Mouse (Mus musculus) heart, postnatal 36 days (tissue): ENCODE measurements around the gene Lhfpl5. TPM values are rescaled to one million over a fixed set of nuclear protein-coding genes. Genes with fewer than 3 reads are reported as not detected.

Experiments
- DNase-seq, 2 experiments: peaks; one replicate each; pipeline ENCODE4 v3.0.0; 2021 to 2022
- intact Hi-C: fragments of 180-260 bp; cut with DNase I; formaldehyde crosslinking; loops from one replicate; pipeline ENCODE4 v1.15.1; 2025
- total RNA-seq, 2 experiments: library from RNA; stranded (reverse); gene quantifications; 2 replicates each; pipeline ENCODE4 v1.2.3; 2021

Gene Lhfpl5
- total RNA-seq, 2 experiments from 2014 or later: not detected

DNA sequence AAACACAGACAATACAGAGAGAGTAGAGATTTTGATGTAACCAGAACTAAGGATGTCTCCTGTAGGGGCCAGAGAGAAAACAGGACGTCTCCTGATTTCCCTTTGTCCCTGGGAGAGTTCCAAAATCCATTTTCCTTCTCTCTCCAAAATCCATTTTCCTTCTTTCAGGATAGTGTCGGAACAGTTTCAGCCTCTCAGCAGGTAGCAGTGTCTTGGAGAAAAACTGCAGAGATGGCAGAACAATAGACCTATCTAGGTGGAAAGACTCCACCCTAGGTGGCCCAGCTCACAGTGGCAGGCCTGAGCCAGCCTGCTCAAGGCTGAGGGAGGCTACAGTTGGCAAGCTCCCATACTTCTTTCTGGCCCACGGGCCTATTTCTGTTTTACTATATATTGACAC, 7.9 kb upstream of the Lhfpl5 start:
- intact Hi-C loops: no loop called here
- DNase-seq: no peak

DNA sequence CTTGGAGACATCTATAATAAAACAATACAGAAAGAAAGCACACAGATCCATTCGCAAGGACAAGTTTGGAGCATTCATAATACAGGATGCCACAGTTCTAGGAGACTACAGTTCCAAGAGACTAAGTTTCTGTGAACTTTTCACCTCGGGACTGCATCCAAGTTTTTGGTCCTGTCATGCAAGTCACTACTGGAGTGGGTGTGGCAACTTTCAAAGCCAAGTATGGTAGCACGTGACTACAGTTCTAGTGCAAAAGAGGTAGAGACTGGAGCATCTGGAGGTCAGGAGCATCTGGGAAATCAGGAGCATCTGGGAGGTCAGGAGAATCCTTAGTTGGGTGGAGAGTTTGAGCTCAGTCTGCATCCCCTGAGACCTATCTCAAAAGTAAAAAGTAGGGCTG, 3.6 kb upstream of the Lhfpl5 start:
- intact Hi-C loops: no loop called here
- no peak for DNase-seq

DNA sequence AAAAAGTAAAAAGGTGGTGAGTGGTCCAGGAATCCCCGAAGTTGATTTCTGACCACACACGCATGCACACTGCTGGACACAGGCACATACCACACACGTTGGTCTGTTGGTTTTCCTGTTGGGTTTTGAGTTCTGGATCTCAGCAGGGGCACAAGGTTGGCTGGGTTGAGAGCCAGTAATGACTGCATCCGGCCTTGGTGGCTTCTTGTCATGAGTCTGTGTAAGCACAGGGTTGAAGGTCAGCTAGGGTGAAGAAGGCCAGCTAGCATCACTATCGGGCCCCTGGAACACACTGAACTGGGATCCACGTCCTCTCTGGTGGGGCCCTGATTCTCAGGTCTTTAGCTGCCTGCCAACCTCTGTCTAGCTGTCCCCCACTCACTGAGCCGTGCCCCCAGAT, 2.9 kb upstream of the Lhfpl5 start:
- intact Hi-C loops: no loop called here

DNA sequence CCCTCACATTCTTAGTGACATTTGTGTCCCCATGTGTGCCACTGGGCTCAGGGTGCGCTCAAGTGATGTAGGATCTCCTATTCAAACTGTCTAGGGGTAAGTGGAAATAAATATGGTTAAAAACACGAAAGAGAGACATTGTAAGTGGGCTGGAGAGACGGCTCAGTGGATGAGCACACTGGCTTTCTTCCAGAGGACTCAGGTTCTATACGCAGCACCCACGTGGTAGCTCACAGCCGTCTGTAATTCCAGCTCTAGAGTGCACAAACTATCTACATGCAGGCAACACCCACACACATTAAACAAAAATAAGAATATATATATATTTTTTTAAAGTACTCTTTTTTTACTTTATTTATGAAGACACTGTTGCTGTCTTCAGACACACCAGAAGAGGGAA, 2.5 kb upstream of the Lhfpl5 start:
- intact Hi-C loops: no loop called here
- no peak for DNase-seq

More for the DNA sequence above, 2.9 kb upstream of the Lhfpl5 start:
- DNase-seq: no peak

DNA sequence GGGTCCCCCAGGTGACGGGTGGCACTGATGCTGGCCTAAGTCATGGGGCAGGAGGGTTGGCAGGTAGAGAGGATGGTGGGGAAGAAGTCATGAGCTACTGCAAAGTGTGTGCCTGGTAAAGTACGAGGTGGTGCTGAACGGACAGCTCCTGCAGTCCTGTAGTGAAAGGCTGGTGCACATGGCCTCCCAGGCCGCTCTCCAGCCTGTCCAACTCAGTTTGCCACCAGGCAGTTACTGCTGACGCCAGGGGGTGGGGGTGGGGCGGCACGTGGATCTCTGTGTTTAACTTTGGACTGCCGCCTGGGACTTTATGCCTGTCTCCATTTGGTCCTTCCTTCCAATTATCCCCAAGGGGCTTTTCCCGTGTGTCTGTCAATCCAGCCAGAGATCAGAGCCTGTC, 5.0 kb downstream of the Lhfpl5 start:
- peak; percentile 52 to 60 for DNase-seq
- intact Hi-C loops: no loop called here

DNA sequence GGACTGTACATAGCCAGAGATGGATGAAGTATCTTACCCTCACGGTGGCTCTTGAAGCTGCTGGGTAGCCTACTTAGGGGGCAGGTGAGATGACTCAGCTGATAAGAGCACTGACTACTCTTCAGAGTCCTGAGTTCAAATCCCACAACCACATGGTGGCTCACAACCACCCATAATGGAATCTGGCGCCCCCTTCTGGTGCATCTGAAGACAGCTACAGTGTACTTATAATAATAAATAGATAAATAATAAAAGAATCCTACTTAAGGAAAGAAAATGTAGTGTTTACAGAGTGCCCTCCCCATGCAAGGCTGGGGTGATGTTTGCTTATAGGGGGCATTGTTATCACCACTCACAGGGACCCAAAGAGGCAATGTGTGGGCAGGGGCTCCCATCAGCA, 5.6 kb downstream of the Lhfpl5 start:
- no peak for DNase-seq

DNA sequence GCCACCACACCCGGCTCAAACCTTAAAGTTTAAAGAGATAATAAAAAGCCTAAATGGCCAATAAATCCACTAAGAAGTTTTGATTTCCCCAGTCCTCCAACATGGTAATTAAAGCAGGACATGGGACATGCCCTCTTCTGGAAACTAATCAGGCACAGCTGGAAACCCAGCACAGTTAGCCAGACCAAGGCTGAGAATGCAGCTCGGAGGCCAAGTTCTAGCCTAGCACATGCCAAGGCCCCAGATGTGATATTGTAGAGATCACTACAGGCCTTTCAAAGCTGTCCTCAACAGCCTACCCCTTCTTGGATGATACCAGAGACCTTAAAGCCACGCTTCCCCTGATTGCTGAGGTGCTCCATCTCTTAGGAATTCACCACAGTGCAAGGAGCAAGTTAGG, 11.1 kb downstream of the Lhfpl5 start:
- intact Hi-C loops: no loop called here
- no peak for DNase-seq

More for the DNA sequence above, 5.6 kb downstream of the Lhfpl5 start:
- intact Hi-C loops: no loop called here

DNA sequence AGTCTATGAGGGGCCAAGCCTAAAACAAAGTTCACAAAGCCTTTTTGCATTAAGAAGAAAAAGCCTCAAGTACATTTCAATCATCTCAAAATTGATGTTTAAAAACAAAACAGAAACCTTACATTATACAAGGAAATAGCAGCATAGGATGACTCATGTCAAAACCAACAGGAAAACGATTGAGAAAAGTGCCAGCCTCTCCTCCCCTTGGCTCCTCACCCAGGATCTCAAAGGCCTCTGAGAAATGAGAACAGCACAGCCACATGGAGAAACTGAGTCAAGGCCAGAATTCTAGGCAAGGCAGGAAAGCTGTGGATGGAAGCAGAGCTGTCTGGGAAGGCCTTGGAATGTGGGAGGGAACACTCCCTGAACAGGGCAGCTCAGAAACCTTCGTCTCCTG, 13.2 kb downstream of the Lhfpl5 start:
- intact Hi-C loops: no loop called here
- DNase-seq: no peak

DNA sequence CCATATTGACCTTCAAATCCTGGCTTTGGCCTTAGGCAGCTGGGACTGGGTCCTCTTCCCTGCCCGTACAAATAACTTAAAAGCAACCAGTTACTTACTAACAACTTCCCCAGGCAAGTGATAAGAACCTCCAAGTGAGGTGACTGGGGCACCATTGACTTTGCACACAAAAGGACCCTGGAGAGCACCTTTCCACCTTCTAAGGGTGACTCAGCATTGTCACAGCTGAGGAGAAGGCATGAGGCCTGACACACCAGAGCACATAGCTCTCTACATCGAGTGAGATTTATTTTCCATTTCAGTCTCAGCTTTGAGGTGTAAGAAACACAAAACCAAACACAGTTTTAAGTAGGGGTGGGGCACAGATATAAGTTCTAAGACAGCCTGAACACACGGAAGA, 15.2 kb downstream of the Lhfpl5 start:
- no peak for DNase-seq
- intact Hi-C loops: no loop called here

DNA sequence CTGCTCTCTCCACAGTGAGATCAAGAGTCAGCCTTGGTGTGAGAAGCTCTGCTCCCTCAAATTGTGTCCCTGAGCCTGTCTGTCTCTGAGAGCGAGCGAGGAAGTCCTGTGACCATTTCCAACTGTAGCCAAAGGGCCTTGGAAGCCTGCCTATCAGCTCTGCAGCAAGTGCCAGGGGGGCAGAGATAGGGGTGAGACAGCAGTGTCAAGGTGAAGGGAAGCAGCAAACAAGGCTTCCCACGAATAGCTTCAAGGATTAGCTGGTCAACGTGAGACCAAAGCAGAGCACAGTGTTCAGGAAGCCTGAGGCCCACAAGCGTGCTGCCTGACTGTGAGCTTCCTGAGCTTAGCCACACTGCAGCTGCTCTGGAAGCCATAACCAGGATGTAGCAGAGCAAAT, 16.0 kb downstream of the Lhfpl5 start:
- peak; percentile 49 to 61 for DNase-seq
- intact Hi-C loops: no loop called here

DNA sequence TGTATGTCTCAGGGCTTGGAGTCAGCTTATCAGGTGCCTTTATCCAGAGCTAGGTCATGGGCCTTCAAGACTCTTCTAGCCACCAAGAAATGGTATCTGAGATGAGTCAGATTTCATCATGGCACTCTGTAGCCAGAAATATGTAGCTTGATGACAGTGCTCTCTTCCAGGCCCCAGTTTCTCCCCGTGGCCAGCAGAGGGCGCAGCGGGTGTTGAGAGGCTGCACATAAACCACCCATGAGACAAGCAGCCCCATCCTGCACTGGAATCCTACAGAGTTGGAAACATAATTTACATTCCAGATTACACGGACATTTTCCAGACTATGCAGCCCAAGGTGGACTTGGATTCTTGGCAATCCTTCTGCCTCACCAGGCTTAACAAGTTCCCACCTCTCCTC, 17.6 kb downstream of the Lhfpl5 start:
- intact Hi-C loops: loop anchor here (1.0 to 2.0 kb wide), 2 partner anchors 28 to 55 kb away; no protein-coding TSS in a partner anchor

DNA sequence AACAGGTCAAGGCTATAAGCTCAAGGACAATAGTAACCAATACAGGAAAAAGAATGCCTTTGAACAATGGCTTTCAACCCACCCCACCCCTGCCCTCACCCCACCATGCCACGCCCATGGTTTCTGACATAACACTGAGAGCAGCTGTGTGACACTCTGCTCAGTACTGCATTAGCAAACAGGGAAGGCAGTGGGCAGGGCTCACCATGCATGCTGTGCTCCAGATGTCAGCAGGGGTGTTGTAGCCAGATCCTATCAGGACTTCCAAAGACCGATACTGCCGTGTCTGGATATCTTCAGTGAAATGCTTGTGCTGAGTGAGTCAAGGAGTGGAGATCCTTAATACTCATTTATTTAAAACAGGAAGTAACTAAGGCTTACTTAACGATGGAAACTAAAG, 18.5 kb downstream of the Lhfpl5 start:
- no peak for DNase-seq
- intact Hi-C loops: loop anchor here (1.0 to 2.0 kb wide), 2 partner anchors 27 to 54 kb away; no protein-coding TSS in a partner anchor

More for the DNA sequence above, 17.6 kb downstream of the Lhfpl5 start:
- DNase-seq: peak; percentile 62 to 78

DNA sequence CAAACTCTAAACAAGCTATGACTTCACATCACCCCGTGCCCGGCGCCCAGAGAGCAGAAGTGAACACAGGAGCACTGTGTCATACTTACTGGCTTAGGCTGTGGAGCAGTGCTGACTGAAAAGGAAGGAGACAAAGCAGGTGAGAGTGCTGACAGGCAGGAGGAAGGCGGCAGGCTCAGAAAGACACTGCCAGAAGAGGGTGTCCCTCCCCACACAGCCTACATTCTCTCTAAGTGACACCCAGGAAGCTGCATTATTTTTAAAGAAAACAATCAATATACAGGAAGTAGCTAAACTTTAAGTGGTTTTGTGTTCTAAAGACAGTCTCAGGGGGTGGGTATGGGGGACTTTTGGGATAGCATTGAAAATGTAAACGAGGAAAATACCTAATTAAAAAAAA, 25.3 kb downstream of the Lhfpl5 start:
- no peak for DNase-seq
- intact Hi-C loops: no loop called here

DNA sequence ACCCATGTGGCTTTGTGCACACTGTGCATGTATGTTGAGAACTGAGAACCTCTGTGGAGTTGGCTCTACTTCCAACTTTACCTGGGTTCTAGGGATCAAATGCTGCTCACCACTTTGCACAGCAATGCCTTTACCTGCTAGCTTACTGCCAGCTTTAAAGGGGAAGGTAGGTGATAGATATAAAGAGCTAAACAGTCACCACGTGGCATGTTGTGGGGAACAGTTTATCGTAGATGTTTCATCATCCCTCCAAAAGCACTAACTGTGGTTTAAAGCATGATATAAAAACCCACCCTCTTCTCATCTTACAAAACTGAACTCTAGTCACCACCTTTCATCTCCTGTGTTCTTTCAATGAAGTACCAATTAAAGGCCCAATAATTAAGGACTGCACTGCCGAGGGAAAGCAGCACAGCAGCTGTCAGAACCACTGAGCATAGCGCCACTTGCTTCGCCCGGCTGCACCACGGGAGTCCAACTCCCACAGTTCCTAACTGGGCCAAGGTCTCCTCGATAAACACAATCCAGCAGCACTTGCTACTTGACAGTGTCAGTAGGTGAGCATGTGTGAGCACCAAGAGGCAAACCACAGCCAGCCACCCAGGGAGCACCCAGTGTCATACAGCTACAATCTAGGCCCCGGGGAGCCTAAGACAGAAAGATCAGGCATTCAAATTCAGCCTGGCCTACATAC, 26.3 kb downstream of the Lhfpl5 start:
- DNase-seq: no peak
- intact Hi-C loops: no loop called here

DNA sequence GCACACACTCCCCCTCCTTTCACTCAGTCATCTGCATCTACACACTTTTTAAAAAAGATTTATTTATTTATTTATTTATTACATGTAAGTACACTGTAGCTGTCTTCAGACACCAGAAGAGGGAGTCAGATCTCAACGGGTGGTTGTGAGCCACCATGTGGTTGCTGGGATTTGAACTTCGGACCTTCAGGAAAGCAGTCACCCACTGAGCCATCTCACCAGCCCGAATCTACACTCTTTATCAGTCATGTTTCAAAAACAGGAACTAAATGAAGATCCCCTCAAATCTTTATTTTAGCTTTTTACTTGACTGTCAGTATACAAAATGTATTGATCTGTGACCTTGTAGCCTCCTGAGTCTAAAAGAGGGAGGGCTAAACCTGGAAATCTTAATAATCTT, 34.1 kb downstream of the Lhfpl5 start:
- no peak for DNase-seq
- intact Hi-C loops: no loop called here

DNA sequence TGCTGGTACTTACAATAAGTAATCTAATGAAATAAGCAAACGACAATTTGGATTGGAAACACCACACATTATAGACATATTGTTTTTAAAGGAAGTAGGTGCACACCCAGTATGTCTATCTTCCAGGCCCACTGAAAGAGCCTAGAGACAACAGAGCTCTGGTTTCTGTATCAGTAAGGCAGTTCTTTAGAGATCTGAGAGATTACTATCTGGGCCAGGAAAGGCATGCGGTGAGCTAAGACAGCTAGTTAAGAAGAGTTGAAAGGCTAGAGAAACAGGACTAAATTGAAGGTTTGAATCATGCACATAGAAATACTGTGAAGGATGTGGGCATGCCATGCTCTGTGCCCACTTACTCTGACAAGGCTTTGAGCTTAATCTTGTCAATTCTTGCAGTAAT, 37.2 kb downstream of the Lhfpl5 start:
- DNase-seq: no peak
- intact Hi-C loops: no loop called here

DNA sequence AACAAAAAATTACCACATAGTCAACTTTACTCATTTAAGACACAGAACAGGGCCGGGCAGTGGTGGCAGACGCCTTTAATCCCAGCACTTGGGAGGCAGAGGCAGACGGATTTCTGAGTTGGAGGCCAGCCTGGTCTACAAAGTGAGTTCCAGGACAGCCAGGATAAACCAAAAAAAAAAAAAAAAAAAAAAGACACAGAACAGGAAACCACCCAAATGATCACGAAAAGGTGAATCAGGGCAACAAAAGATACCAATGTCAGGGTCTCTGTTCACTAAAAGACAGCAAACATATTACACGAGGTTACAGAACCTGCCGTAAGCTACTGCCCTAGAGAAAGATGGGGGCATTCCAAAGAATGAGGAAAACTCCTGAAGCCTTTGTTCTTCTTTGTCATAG, 37.7 kb downstream of the Lhfpl5 start:
- no peak for DNase-seq
- intact Hi-C loops: no loop called here

DNA sequence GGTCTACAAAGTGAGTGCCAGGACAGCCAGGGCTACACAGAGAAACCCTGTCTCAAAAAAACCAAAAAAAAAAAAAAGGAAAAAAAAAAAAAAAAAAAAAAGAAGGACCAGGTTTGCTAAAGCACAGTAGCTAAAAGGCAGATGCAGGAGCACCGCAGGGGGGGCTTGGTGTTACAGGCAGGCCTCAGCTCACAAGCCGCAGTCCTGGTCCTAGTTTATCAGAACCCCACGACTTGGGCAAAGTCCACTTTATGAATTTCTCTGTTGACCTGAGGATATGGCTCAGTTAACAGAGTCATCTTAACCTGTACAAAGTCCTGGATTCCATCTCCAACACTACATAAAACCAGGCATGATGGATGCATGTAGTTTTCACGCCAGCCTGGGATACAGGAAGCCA, 39.9 kb downstream of the Lhfpl5 start:
- intact Hi-C loops: no loop called here

DNA sequence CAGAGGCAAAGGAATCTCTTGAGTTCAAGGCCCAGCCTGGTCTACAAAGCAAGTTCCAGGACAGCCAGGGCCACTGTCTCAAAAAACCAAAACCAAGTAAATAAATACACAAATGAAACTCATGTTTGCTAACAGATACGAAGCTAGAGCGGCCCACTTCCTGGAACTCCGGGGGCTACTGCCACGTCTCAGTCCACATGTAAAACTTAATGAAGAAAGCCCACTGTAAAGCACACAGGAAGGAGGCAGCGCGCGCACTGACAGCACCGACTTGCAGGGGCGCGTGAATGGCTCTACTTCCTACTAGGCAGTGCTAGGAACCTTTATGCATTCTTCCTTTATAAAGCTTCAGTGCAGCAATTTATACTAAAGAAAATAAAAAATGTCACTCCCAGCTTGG, 42.2 kb downstream of the Lhfpl5 start:
- intact Hi-C loops: no loop called here
- no peak for DNase-seq

More for the DNA sequence above, 39.9 kb downstream of the Lhfpl5 start:
- DNase-seq: no peak

DNA sequence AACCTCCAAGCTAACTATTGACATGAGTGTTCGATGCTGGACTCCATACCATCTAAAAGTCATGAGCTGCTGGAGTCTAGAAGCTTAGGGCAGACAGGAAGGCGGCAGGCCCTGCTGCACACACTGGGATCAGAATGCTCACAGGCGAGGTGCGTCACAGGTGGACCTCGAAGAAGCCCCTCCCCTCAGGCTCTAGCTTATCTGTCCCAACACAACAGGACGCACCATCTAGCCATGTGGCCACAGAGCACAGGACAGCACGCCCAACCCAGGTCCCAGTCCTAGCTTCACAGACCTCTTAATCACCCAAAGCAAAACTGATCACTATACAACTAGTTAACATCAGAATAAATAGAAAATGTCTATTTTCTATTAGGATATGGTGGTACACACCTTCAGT, 42.7 kb downstream of the Lhfpl5 start:
- DNase-seq: no peak
- intact Hi-C loops: no loop called here

DNA sequence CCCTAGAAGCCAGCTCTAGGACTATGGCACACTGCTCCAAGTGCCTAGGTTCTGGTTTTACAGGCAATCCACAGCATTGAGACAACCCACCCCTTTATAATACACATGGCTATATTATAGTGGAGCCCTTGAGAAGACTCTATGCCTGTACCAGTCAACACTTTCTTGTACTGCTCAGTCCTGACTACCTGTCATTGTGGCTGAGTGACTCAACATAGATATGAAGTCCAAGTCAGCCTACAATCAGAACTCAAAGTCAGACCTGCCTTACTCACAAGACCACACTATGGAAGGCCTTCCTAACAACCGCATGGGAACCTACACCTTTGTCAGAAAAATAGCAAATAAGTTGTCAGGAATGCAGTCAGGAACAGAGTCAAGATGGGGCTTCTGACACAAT, 43.3 kb downstream of the Lhfpl5 start:
- intact Hi-C loops: no loop called here
- no peak for DNase-seq

DNA sequence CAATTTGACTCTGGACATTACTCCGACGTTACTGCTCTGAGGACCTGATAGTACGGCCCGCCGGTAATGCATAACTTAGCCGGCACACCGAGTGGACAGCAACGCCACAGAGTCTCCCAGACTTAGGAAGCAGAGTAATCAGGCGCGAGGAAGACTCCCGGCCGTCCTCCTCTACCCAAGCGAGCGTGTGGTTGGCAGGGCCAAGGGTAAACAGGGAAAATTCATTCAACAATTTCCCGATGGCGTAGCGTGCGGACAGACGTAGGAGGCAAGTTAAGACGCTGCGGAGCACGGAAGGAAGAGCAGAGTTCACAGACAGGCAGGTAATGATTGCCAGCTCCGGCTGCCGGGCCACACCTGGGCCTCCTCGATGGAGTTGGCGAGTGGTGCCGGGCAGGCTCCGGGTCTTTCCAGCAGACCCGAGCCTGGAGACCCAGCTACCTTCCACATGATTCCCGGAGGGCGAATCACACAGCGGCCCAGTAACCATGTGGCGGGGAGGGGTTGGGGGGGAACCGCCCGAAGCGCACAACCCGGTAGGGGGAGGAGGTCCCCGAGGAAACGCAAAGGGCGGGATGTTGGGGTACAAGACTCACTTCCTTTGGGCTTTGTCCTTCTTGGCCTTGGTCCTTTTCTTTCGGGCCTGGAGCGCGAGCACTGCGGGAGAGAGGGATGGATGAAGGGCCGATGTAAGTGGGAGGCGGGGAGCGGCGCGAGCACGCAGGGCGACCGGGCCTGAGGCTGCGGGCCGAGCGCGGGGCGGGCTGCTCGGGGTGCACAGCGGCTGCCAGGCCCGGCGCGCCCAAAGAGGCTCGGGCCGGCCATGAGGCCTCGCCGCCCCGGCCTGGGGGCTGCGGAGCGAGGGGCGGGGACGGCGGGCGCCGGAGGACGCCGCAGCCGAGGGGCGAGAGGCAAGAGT, 46.2 kb downstream of the Lhfpl5 start:
- peak; percentile 35 to 52 for DNase-seq
- intact Hi-C loops: loop anchor here (2.0 kb wide), 1 partner anchor 29 kb away; no protein-coding TSS in a partner anchor
